Mouse (Mus musculus): ENCODE measurements around the gene Gtf2h3.
"Not testable (repeated sequence)": the region's sequence is repeated elsewhere in the genome, so short reads cannot be mapped to it uniquely, and the experiment has no call there.

Gene Gtf2h3

DNA sequence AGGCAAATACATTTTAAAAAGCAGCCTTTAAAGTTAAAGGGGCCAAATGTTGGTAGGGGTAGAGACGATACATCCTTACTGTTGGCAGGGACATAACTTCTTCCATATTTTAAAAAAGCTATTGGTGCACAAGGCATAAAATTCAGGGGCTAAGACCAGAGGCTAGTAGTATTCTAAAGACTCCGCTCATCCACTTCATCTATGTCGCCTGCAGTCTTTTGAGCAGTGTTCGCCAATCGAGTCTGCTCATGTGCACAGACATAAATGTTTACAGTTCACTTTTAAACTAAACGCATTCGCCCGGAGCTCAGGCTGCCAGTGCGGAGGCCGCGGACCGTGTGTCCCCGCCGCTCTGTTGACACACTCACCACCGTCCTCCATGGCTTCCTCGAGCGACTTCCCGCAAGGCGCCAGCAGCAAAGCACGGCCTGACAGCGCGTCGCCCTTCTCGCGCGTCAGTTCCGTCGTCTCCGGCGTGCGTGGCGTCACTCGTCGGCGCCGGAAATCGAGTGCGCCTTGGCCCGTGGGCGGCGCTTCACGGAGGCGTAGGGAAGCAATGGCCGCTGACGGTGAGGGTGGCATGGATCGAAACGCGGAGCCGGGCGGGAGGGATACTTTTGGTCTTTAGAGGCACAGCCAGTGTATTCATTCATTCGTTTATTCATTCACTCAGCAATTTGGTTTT lies at the start of gene Gtf2h3, which contains the start of gene Eif2b1:
Gene Gtf2h3 (plus strand): TSS at position 508 of the 685 bp plus-strand sequence.
Gene Eif2b1 (minus strand): TSS at position 499 of the 685 bp plus-strand sequence.
- DNase-seq: peak; percentile 94

DNA sequence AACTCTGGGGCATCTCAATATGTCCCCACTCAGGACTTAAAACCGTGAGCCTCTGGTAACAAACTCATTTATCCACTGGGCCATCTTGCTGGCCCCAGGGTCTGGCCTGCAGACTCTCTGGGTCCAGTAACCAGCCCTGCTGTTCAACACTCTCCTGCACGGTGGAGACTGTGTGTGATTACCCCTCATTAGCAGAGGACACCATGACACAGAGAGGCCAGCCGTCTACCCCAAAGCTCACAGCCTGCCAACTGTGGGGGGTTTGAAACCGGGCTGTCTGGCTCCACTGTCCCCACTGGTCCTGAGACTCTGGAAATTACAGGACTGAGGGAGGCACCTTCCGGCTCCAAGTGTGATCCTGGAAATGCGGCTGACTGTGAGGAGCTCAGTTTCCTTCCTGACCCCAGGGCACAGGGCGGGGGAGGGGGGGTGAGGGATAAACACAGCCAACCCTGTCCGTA lies 49.7 kb upstream of the Gtf2h3 start:
- no peak for DNase-seq

DNA sequence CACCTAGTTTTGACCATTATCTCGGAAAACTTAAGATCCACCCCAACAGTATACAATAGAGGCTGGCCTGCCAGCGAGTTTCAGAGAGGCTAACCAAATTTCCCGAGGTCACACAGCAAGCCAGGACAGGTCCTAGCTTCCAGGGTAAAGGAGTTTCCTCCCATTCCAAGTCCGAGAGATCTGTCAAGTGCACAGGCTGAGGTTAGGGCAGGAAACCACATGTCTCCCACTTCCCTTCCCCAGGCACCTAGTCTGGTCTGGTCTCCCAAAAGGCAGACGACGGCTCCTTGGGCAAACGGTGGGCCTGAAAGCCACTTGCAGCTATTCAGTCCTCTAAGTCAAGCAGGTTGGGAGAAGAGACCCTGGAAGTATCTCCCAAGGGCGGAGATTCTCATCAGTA lies 49.2 kb upstream of the Gtf2h3 start:
- no peak for DNase-seq

GRCm38 (mm10) chr5:124530655-124531582 lies 48.0 kb upstream of the Gtf2h3 start, which contains the start of gene Rilpl1:
Gene Rilpl1 (minus strand): TSS chr5:124531391.
- peak; percentile 79 for DNase-seq

DNA sequence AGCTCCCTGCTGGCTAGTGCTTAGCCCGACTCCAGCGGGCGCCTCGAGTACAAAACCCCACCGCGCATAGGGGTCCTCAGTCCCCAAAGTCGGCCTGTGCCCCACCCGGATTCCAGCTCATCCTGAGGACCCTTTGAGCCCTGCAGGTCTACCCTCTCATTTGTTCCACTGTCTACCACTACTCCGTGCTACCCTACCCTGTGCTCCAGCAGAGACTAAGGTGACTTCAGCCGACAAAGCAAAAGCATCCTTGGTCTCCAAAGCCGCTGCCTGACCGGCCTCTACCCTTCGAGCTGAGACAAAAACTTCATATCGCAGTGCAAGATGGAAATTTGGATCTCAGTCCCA lies 47.4 kb upstream of the Gtf2h3 start:
- no peak for DNase-seq

DNA sequence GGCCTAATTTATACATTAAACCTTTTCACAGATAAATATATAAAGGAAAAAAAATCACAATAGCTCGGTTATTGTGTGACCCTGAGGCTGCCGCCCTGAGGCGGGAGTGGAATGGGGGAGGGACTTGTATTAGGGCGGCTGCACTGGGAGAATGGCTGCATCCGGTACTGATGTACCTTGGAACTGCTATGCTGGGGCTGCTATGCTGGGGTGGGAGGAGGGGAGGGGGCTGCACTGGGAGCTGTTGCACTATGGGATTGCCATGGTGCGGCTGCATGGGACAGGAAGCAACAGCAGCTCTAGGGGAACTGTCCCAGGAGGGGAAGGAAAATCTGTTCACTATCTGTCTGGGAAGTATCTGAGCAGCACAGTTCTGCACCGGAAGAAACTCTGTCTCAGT lies 46.5 kb upstream of the Gtf2h3 start:
- no peak for DNase-seq

GRCm38 (mm10) chr5:124535016-124535415 lies 43.9 kb upstream of the Gtf2h3 start:
- DNase-seq: no peak

DNA sequence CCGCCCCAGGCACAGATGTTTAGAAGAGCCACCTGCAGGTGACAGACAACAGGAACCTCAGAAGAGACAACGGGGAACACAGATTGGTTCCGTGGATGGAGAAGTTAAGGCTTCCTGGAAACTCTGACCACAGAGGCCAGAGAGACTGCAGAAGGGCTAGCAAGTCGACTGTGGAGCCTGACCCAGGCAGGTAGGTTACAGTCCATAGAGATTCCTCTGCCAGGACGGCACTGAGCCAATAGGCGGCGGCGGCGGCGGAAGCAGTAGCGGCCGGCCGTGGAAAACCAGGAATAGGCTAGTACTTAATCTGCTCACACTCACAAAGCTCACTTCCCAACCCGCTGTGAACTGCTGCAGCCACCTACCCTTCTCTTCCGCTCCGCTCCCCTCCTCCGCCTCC lies 42.2 kb upstream of the Gtf2h3 start:
- DNase-seq: no peak

DNA sequence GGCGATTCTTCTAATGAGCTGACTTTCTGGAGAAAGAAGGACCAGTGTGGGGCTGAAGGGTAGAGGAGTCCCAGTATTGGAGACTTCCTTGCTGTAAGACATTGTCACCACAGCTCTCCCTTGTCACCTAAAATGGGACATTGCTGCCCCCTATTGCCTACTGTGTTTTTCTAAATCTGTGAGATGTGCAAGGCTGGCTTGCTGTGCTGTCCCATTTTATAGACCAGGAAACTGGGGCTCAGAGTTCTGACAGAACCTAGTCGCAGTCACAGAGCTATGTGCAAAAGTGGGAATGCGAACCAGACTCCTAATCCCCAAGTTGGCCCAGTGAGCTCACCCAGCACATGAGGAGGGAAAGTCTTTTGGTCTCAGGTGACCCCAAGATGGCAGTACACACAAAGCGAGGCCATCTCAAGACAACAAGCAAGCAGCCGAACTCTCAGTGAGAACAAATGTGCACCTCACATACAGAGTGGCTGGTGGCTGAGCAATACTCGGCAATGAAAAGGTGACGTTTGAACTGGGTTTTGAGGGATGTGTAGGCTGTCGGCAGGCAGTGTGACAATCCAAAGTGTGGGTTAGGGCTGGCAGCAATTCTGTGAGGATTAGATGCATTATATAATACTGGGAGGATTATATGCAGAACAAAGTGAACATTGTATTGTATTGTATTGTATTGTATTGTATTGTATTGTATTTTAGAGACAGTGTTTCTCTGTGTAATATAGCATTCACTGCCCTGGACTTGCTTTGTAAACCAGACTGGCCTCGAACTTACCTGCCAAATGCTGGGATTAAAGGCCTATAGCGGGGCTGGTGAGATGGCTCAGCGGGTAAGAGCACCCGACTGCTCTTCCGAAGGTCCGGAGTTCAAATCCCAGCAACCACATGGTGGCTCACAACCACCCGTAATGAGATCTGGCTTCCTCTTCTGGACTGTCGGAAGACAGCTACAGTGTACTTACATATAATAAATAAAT lies 39.8 kb upstream of the Gtf2h3 start:
- DNase-seq: no peak

DNA sequence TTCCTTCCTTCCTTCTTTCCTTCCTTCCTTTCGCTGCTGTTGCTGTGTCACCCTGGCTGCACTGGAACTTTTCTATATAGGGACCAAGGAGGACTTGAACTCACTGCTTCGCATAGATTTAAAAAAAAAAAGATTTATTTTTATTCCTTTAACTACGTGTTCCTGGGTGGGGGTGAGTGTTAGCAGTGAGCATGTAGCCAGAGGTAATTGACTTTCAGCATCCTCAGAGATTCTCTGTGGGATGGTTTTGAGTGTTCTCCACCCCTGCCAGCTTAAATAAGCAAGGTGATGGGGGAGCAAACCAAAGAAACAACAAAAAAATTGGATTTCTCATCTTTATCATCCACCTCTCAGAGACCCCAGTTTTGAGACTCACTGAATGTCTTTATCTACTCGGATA lies 39.0 kb upstream of the Gtf2h3 start:
- no peak for DNase-seq

GRCm38 (mm10) chr5:124540383-124540786 lies 38.6 kb upstream of the Gtf2h3 start, which contains the start of gene Tmed2:
Gene Tmed2 (plus strand): TSS chr5:124540695.
- DNase-seq: peak; percentile 90

GRCm38 (mm10) chr5:124540905-124541601 lies 37.9 kb upstream of the Gtf2h3 start:
- peak; percentile 43 for DNase-seq

DNA sequence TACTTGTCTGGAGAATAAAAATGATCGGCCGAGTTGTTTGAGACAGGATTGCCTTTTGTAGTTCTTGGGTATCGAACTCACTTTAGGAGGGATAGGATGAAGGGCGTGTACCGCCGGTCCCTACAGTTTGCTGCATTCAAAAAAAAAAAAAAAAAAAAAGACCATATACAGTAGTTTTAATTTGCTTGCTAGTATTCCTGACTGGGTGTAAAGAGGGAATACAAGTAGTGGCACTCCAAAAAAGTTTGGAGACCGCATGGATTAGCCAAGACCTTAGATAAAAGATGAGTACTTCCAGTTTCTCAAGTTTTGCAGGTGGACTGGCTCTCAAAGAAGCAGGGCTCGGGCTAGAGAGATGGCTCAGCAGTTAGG lies 37.4 kb upstream of the Gtf2h3 start:
- no peak for DNase-seq

GRCm38 (mm10) chr5:124550737-124551136 lies 28.2 kb upstream of the Gtf2h3 start:
- not testable (repeated sequence) for DNase-seq

DNA sequence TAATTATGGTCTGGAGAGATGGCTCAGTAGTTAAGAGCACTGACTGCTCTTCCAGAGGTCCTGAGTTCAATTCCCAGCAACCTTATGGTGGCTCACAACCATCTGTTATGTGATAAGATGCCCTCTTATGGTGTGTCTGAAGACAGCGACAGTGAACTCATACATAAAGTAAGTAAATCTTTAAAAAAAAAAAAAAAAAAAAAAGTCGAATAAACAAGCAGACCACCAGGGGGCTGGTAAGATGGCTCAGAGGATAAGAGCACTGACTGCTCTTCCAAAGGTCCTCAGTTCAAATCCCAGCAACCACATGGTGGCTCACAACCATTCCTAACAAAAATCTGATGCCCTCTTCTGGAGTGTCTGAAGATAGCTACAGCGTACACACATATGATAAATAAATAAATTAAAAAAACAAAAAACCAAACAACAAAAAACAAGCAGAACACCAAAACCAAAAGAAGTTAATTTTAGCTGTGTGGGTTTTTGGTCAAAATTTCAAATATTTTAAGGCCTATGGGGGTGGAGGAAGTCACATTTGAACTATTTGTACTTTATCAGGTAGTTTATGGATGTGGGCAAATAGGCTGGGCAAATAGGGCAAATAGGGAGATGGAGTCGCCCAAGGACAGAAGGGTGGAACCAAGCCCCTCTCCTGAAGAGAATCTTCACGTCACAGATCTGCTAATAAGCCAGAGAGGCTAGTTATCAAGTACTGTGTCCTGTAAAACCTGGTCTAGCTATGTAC lies 27.4 kb upstream of the Gtf2h3 start:
- DNase-seq: not testable (repeated sequence)

DNA sequence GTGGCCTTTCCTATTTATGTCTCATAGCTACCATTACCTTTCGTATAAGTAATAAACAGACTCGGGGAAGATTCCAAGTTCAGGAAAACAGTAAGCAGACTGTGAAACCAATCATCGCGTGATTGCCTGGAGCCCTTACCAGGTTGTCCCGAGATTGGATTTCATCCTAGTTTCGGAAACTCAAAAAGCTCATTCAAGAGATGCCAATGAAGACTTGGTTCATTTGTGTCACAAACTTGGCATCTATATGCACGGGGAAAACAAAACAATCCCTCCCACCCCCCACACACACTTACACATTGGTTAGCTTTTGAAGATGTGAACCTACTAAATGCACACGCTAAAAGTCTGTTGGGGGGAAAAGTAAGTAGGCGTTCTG lies 26.9 kb upstream of the Gtf2h3 start:
- DNase-seq: no peak

DNA sequence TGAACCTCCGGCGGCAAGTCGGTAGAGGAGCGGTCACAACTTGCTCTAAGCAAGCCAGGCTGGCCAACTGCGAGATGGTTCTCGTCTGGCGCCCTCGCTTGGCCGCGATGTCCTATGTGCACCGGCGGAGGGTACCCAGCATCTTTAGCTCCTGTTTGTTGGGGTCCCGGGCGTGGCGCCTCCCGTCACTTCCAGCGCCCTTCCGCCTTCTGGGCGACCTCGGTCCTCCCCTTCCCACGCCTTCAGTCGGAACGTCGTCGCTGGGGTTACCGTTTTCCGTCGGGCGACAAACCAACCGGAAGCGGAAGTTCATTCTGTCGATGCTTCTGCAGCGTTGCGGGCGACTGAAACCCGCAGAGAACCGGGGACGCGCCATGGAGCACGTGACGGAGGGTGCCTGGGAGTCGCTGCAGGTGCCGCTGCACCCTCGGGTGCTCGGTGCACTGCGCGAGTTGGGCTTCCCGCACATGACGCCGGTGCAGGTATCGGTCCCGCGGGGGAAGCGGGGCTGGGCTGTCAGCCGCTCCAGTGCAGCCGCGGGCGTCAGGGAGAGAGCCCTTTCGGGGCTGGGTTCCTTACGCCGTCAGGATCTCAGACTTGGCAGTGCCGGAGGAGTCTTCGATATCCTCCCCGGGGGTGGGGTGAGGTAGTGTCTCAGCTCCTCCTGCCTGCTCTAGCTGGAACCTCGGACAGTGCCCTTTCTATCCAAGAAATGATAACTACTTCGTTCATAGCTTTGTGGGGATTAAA lies 26.2 kb upstream of the Gtf2h3 start, which contains the start of gene Ddx55:
Gene Ddx55 (plus strand): TSS at position 307 of the 750 bp plus-strand sequence.
- peak; percentile 87 for DNase-seq

DNA sequence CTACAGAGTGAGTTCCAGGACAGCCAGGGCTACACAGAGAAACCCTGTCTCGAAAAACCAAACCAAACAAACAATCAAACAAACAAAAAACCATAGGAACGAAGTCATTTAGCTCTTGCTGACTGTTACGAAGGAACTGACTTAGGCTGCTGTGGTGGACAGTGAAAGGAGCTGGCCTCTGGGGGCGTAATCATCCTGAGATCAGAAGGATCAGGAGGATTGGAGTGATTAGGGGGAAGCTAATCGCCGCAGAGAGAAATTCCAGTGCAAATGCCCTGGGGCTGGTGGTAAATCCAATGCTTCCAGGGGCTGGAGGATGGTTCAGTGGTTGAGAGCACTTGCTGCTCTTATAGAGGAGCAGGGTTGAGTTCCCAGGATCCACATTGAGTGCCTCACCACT lies 25.3 kb upstream of the Gtf2h3 start:
- no peak for DNase-seq

GRCm38 (mm10) chr5:124555145-124555544 lies 23.8 kb upstream of the Gtf2h3 start:
- no peak for DNase-seq

GRCm38 (mm10) chr5:124571068-124571467 lies 7.9 kb upstream of the Gtf2h3 start:
- DNase-seq: no peak

Measured in right cerebral cortex, postnatal 4 days (tissue).